Mouse (Mus musculus) hindbrain, embryonic 10.5 days (tissue): ENCODE results near the gene Itgb5. TPM values are rescaled to one million over a fixed set of nuclear protein-coding genes. Genes with fewer than 3 reads are reported as not detected.

Experiments used
- DNase-seq: peaks from one replicate; pipeline ENCODE4 v3.0.0-alpha.2; 2017; ENCODE audit warnings: low spot score
- H3K27ac ChIP-seq: fragments of 300-500 bp; sonication (generic); 2 replicates; pipeline ENCODE4 v1.5.1; 2016; ENCODE audit warnings: mild to moderate bottlenecking, moderate library complexity
- H3K27me3 ChIP-seq: fragments of 300-500 bp; sonication (generic); 2 replicates; pipeline ENCODE4 v1.6.1; 2016; ENCODE audit warnings: mild to moderate bottlenecking; ENCODE audit not compliant: poor library complexity, insufficient read depth, severe bottlenecking
- H3K36me3 ChIP-seq: fragments of 300-500 bp; sonication (generic); 2 replicates; pipeline ENCODE4 v1.6.1; 2016; ENCODE audit warnings: mild to moderate bottlenecking, moderate library complexity
- H3K4me1 ChIP-seq: fragments of 300-500 bp; sonication (generic); replicated peaks from 2 replicates; pipeline ENCODE4 v1.6.1; 2016; ENCODE audit warnings: mild to moderate bottlenecking
- H3K4me3 ChIP-seq: fragments of 300-500 bp; sonication (generic); 2 replicates; pipeline ENCODE4 v1.5.1; 2016; ENCODE audit warnings: mild to moderate bottlenecking, moderate library complexity
- H3K9me3 ChIP-seq: fragments of 300-500 bp; sonication (generic); 2 replicates; pipeline ENCODE4 v1.6.1; 2016; ENCODE audit warnings: mild to moderate bottlenecking, moderate library complexity
- WGBS: fragments of 180-500 bp; shearing (Covaris S2); methylation state at CpG from one replicate; pipeline ENCODE4 v1.1.7; 2016; 5-methylcytosine and 5-hydroxymethylcytosine counted together
- polyA plus RNA-seq: library from polyadenylated mRNA; unstranded; fragments of >200 nt; fragmentation: Nextera tagmentation; extraction: Ambion mirVana; gene quantifications from 2 replicates; pipeline ENCODE4 v1.2.1, GENCODE M21; 2016

The Itgb5 gene
- polyA plus RNA-seq, 1 experiment from 2014 or later, result 30.3 TPM

- DNase-seq, result no peak
- Histone ChIP-seq H3K4me3 (no peak overlapping the region), H3K27ac (no peak overlapping the region), H3K27me3 (no peaks in the 10 kb centered on the region), H3K9me3 (no peaks in the 10 kb centered on the region), H3K36me3 (no peaks in the 10 kb centered on the region), H3K4me1 (0 out of 2 replicates have a peak, but pooled peaks cover 9% of the 10 kb centered on the region)
- 80% methylated on average over 3 of the region's 3 CpGs for WGBS
These were observed 40.8 kb downstream of the Itgb5 start for GRCm38 (mm10) chr16:33870224-33870785.

DNA sequence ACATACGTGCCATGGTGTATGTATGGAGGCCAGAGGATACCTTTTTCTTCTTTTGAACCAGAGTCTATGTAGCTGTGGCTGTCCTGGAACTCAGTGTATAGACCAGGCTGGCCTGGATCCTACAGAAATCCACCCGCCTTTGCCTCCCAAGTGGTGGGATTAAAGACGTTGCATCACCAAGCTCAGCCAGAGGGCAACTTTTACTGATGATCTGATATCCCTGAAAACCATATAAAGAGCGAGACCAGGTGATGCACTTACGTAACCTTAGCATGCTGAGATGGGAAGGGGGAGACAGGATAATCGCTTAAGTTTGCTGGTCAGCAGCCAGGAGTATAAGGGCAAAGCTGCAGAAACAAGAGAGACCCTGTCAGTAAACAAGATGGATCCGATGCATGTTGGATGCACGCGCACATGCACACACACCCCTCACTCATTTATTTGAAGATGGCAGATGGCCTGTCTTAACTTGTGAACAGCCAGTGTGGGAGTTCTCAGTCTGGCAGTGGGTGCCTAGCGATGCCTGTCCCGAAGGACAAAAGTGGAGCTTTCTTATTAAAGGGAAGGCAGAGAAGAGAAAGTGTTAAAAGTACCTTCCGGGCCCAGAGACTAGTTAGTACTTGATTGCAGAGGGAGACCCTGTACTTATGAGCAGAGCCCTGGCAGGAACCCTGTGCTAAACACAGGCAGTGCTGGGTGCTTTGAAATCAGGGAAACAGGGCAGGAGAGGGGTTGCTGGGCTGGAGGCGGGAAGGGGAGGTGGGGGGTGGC lies 41.7 kb downstream of the Itgb5 start:
- 87% methylated on average over 13 of the region's 13 CpGs for WGBS
- no peaks in the 10 kb centered on the region for H3K9me3 ChIP-seq
- no peak overlapping the region for H3K4me3 ChIP-seq
- no peaks in the 10 kb centered on the region for H3K36me3 ChIP-seq
- H3K27ac ChIP-seq, result no peak overlapping the region
- no peak for DNase-seq
- no peaks in the 10 kb centered on the region for H3K27me3 ChIP-seq
- 0 out of 2 replicates have a peak, but pooled peaks cover 9% of the 10 kb centered on the region for H3K4me1 ChIP-seq

DNA sequence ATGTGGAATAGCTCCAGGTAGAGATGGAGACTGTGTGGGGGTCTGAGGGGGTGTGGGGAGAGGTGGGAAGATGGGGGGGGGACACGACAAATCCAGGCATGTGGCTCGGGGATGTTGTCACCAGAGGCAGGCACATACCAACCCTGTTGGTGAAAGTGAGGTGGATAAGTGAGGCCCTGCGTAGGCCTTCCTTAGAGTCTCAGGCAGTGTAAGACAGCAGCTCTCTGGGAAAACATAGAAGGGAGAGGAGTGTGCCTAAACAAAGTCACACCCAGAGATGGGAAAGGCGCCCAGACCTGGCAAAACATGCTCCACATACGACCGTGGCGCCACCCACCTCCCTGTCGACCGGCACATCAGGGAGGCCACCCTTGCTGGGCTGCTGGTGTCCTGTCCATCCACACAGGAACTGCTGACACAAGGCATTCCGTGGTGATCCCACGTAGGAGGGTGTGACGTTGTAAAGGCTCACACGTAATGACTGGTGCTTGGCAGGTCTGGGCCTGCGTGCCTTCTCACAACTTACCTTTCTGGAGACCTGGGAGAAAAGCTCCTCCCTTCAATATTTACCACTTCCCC lies 42.5 kb downstream of the Itgb5 start:
- DNase-seq, result no peak
- Histone ChIP-seq H3K36me3 (no peaks in the 10 kb centered on the region), H3K4me1 (0 out of 2 replicates have a peak, but pooled peaks cover 9% of the 10 kb centered on the region), H3K27me3 (no peaks in the 10 kb centered on the region), H3K4me3 (no peak overlapping the region), H3K9me3 (no peaks in the 10 kb centered on the region), H3K27ac (no peak overlapping the region)
- 72% methylated on average over 14 of the region's 14 CpGs for WGBS

DNA sequence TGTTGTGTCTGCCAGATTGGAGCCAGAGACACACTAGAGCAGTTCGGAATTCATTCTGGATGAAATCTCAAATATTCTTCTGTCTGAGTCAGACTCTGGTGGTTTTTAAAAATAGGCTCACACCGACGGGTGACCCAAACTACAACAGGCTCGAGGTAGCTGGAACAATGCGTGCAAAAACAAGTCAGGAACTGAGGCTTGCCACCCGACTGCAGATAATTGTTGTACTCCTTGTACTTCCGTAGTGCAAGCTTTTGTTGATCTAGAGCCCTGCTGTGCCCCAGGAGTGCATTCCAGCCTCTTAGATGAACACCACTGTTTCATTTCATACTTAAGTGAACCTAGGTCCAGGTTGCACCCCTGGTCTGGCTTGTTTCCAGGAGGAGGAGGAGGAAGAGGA lies 43.8 kb downstream of the Itgb5 start:
- Histone ChIP-seq H3K27me3 (no peaks in the 10 kb centered on the region), H3K36me3 (no peaks in the 10 kb centered on the region), H3K4me1 (0 out of 2 replicates have a peak, but pooled peaks cover 9% of the 10 kb centered on the region), H3K27ac (no peak overlapping the region), H3K4me3 (no peak overlapping the region), H3K9me3 (no peaks in the 10 kb centered on the region)
- no peak for DNase-seq
- 66% methylated on average over 7 of the region's 7 CpGs for WGBS

DNA sequence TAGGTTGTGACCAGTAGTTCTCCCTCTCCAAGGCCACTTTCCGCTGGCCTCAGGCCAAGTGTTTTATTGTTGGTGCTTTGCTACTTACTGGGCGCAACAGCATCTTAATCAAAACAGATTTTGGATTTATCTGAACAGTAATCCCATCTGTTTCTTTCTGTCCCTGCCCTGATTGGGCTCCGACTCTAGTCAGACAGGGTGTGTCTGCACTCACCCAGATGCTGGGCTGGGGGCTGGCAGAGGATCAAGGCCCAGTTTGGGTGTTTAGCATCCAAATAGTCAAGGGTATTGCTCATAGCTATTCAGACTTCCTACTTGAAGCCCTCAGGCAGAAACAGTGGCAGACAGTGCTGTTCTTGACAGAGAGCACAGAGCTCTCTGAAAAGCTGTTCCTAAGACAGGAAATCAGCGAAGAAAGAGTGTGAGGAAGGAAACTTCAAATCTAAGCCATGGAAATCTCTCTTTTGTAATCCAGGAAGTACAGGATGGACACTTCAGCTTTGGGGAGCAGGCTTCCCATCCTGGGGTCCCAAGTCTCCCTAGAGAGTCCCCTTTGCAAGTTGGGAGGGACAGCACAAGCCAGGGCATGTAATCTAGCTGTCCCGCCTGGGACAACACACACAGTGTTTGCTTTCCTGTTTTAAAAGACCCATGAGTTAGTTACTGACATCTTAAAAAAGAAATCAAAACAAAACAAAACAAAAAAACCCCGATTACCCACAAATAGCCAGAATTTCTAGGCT lies 48.7 kb downstream of the Itgb5 start:
- WGBS, result 79% methylated on average over 6 of the region's 6 CpGs
- no peaks in the 10 kb centered on the region for H3K9me3 ChIP-seq
- DNase-seq, result no peak
- H3K4me1 ChIP-seq, result peaks cover 11% of the 10 kb centered on the region
- H3K36me3 ChIP-seq, result no peaks in the 10 kb centered on the region
- no peak overlapping the region for H3K27ac ChIP-seq
- no peaks in the 10 kb centered on the region for H3K27me3 ChIP-seq
- H3K4me3 ChIP-seq, result no peak overlapping the region

DNA sequence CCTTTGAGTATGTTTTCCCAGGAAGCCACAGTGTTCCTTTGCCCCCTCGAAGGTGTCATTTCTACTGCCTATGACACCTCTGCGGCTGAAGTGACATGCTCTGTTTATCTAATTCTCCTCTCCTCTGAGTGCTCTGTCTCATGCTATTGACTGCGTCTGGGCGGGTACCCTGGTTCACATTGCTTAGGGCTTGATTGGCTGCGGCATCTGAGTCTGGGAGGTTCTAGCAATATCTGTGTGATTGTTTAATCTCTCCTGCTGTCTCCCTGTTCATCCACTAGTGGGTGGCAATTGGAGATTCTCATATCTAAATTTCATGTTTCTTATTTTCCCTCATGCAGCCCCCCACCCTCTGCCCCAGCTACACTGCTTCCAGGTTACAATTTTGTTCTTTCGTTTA lies 49.6 kb downstream of the Itgb5 start:
- DNase-seq, result no peak
- H3K27ac ChIP-seq, result no peak overlapping the region

GRCm38 (mm10) chr16:33879556-33879955 lies 50.1 kb downstream of the Itgb5 start:
- Histone ChIP-seq H3K36me3 (no peaks in the 10 kb centered on the region), H3K9me3 (no peaks in the 10 kb centered on the region), H3K27ac (no peak overlapping the region), H3K4me3 (no peak overlapping the region), H3K27me3 (no peaks in the 10 kb centered on the region), H3K4me1 (peaks cover 21% of the 10 kb centered on the region)
- no peak for DNase-seq
- 64% methylated on average over 4 of the region's 4 CpGs for WGBS

More for the DNA sequence above, 49.6 kb downstream of the Itgb5 start:
- H3K27me3 ChIP-seq, result no peaks in the 10 kb centered on the region
- H3K4me3 ChIP-seq, result no peak overlapping the region
- no peaks in the 10 kb centered on the region for H3K9me3 ChIP-seq
- 69% methylated on average over 6 of the region's 6 CpGs for WGBS
- peaks cover 19% of the 10 kb centered on the region for H3K4me1 ChIP-seq
- no peaks in the 10 kb centered on the region for H3K36me3 ChIP-seq

DNA sequence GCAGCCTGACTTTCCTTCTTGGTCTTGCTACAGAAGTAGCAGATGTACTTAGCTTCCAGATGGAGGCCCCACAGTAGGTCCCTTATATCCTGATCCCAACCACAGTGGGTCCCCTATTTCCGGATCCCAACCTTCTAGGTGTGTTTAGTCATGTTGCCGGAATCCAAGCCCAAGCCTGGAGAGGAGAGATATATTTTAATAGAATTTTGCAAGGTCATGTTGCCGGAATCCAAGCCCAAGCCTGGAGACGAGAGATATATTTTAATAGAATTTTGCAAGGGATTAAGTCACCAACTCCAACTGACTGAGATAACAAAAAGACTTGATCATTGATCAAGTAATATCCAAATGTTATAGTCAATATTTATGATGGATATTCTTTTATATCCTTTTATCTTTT lies 51.3 kb downstream of the Itgb5 start:
- 94% methylated on average over 4 of the region's 4 CpGs for WGBS
- H3K36me3 ChIP-seq, result no peaks in the 10 kb centered on the region
- no peak for DNase-seq

DNA sequence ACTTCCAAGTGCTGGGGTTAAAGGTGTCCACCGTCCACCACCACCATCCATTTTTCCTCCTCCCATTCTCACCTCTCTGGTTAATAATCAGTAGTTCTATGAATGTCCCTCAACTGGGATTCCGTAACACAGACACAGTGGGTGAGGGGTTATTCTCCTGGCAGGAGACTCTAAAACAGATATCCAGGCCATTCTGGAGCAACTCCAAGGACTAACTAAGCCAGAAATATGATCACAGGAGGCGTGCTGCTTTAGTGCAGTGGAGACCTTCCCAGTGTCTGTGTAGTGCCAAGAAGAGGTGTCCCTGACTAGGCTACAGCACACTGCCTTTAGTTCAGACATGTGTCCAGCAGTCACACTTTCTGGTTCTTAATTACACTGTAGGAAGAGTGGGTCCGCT lies 53.1 kb downstream of the Itgb5 start:
- Histone ChIP-seq H3K27ac (no peak overlapping the region), H3K4me1 (peaks cover 36% of the 10 kb centered on the region), H3K9me3 (no peaks in the 10 kb centered on the region), H3K4me3 (no peak overlapping the region), H3K36me3 (no peaks in the 10 kb centered on the region), H3K27me3 (no peaks in the 10 kb centered on the region)
- 75% methylated on average over 4 of the region's 4 CpGs for WGBS
- DNase-seq, result no peak

More for the DNA sequence above, 51.3 kb downstream of the Itgb5 start:
- Histone ChIP-seq H3K4me3 (no peak overlapping the region), H3K27me3 (no peaks in the 10 kb centered on the region), H3K4me1 (peaks cover 24% of the 10 kb centered on the region), H3K9me3 (no peaks in the 10 kb centered on the region), H3K27ac (no peak overlapping the region)

GRCm38 (mm10) chr16:33883046-33883975 lies 53.8 kb downstream of the Itgb5 start:
- Histone ChIP-seq H3K36me3 (no peaks in the 10 kb centered on the region), H3K4me3 (no peak overlapping the region), H3K9me3 (no peaks in the 10 kb centered on the region), H3K4me1 (peaks cover 39% of the 10 kb centered on the region), H3K27ac (peak overlapping the region; percentile 59), H3K27me3 (no peaks in the 10 kb centered on the region)
- no peak for DNase-seq
- WGBS, result 54% methylated on average over 16 of the region's 16 CpGs

DNA sequence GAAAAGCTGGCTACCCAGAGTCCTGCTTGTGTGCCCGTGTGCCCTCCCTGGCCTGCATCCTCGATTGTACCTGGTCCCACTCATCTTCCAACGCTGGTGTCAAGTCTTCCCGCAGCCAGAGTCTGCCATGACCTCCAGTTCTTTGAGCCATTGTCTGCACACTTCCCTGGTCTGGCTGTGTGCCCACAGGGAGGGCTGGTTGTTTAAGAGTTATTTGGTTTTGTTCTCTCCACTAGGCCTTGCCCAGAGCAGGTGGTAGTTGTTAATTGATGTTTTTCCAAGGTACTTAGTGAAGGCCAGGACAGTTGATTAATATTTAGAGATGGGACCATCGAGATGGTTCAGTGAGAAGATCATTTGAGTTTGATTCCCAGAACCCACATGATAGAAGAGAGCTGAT lies 54.7 kb downstream of the Itgb5 start:
- Histone ChIP-seq H3K4me3 (no peak overlapping the region), H3K27me3 (no peaks in the 10 kb centered on the region), H3K36me3 (no peaks in the 10 kb centered on the region), H3K27ac (peak overlapping the region; percentile 36; the same call in 1 of the 2 replicates), H3K4me1 (peaks cover 42% of the 10 kb centered on the region), H3K9me3 (no peaks in the 10 kb centered on the region)
- WGBS, result 89% methylated on average over 5 of the region's 5 CpGs
- no peak for DNase-seq

GRCm38 (mm10) chr16:33885021-33885471 lies 55.6 kb downstream of the Itgb5 start:
- peaks cover 46% of the 10 kb centered on the region for H3K4me1 ChIP-seq
- no peak for DNase-seq
- H3K9me3 ChIP-seq, result no peaks in the 10 kb centered on the region
- no peaks in the 10 kb centered on the region for H3K36me3 ChIP-seq
- H3K4me3 ChIP-seq, result no peak overlapping the region
- no peak overlapping the region for H3K27ac ChIP-seq
- no peaks in the 10 kb centered on the region for H3K27me3 ChIP-seq
- WGBS, result 85% methylated on average over 11 of the region's 11 CpGs
